Mouse (Mus musculus) kidney, postnatal 14 days (tissue): ENCODE measurements at regions not wholly inside any gene's neighbourhood (a gene's known extent, or its start where the extent isn't known, plus 50 kb on each side); places are given as distances from the start of the nearest gene placed in this dataset.
"Not testable (repeated sequence)": the region's sequence is repeated elsewhere in the genome, so short reads cannot be mapped to it uniquely, and the experiment has no call there.

Experiments used
- DNase-seq: peaks from one replicate; pipeline ENCODE4 v3.0.0; 2022; ENCODE audit warnings: mixed read lengths

DNA sequence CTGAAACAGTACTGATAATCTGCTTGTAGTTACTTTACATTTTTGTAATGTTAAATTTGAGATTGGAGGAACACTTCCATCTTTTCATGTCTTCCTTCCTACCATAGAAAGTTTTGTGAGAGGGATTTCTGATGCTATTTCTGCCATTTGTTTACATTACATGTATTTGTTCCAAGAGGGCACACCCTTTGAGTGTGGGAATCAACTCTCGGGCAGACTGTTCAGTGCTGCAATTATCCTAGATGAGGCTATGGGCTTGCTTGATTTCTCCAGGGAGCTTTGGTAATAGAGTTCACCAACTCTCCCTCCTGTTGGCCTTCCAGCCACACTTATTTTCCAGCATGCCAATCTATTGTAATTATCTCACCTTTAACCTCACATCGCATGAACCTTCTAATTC, 52.4 kb downstream of the Gm13691 start:
- DNase-seq, result no peak

- DNase-seq, result no peak
Observed at GRCm38 (mm10) chr2:84048398-84049140, 58.2 kb downstream of the Gm13691 start.

DNA sequence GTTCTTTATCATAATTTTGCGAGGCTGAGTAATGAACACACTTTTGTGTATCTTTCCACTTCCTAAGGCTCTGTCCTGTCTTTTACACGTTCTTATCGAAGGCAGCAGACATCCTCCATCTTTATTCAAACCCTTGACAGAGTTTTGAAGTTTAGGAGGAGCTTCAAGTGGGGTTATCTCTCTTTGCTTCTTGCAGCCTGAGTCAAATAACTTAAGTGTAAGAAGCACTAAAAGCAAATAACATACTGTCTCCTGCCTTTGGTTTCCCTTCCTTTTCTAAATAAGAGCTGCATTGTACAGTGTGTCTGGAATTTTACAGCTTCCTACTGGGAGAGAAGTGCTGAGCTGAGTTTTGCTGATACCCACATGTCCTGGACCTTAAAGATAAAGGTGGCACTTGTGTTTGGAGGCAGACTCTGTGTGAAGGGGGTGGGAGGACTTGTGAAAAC, 61.6 kb downstream of the Gm13691 start:
- DNase-seq, result no peak

DNA sequence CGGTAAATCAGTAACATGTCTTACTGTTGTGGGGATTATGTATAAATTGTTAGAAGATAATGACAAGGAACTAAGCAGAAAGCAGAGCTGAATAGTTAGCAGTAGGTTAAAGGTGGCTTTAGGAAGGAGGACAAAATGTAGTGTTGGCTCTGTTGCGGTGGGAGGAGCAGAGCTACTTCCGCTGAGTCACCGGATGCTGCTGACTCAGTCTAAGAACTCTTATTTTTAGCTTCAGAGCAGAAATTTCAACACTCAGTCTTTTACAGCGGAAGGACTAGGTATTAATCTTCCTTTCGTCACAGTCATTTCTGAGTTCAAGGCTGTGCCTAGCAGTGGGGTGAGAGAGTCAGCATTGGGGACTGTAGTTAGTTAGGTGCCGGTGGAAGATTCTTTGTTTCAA, 68.9 kb downstream of the Gm13691 start:
- peak; percentile 5 for DNase-seq

GRCm38 (mm10) chr2:84061221-84061620, 70.9 kb downstream of the Gm13691 start:
- DNase-seq, result no peak

DNA sequence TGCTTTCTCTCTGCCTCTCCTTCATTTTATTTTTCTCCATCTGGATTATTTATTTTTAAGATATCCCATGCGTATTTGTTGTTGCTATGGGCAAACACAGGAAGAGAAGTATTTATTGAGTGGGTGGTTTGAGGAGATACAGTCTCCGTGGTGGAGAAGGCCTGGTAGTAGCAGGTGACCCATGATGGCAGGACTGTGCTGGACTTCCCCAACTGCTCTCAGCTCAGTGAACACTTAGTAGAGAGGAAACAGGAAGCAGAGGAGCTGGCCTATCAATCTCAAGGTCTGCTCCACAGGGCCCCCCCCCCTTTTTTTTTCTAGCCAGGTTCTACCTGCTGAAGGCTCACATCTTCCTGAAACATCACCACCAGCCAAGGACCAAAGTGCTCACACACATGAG, 74.0 kb downstream of the Gm13691 start:
- DNase-seq, result no peak

GRCm38 (mm10) chr2:84065061-84065460, 74.7 kb downstream of the Gm13691 start:
- peak; percentile 7 for DNase-seq

DNA sequence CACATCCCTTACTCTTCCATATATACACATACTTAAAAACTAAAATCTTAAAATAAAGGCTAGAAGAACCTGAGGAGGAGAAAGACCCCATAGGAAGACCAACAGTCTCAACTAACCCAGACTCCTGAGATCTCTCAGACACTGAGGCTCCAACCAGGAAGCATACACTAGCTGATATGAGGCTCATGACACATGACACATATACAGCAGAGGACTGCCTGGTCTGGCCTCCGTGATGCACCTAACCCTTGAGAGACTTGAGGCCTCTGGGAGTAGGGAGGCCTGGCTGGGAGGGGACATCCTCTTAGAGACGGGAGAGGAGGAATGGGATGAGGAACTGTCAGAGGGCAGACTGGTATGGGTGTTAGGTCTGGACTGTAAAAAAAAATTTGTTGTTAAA, 75.4 kb downstream of the Gm13691 start:
- DNase-seq, result no peak

DNA sequence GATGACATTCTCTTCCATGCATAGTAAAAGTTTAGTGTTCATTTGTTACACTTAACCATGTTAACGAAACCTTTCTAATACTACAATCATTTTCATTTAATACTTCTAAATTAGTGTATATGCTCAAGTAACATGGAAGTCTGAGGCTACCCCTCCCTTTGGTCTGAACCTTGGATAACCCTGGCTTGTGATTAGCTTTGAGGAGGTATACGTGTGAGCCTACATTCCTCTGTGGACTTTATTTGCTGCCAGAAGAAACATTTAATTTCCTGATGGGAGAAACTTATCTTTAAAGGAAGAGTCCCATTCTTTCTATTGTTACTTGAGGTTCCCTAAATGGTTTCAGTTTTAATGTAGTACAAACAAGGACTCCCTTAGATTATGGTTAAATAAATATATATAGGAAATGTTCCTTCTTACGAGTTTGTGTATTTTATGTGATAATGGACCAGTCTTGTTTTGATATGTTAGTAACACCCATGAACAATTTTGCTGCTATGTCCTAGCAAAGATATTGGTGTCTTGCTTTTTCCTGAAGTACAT, 75.9 kb downstream of the Gm13691 start:
- no peak for DNase-seq

DNA sequence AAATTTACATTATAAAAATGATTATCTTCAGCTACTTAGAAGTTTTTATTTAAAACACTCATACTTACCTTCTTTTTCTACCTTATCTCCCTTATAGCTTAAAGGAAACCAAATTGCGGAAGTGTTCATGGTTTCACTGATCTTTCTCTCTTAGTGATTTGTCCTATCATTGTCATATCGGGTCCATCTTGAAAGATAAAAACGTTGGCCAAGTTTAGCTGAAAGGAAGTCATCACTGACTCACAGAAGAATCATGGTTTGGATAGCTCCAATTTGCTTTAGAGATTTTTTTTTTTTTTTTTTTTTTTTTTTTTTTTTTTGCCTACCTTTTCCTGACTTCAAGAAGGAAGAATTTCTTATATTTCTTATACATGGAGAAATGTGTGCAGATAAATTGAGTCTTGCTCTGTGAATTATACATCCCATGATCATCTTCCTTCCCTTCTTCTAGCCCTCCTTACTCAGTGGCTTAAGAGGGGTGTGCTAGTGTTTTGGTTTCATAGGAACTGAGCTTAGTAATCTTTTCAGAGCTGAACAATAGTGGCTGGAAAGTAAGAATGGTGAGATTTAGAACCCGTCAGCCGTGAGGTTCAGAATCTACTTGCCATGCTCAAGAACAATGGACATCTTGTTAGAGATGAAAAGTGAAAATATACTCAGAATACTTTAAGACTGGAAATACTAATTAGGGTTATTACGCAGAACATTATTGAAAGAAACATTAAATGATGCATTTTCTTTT, 76.6 kb downstream of the Gm13691 start:
- no peak for DNase-seq

DNA sequence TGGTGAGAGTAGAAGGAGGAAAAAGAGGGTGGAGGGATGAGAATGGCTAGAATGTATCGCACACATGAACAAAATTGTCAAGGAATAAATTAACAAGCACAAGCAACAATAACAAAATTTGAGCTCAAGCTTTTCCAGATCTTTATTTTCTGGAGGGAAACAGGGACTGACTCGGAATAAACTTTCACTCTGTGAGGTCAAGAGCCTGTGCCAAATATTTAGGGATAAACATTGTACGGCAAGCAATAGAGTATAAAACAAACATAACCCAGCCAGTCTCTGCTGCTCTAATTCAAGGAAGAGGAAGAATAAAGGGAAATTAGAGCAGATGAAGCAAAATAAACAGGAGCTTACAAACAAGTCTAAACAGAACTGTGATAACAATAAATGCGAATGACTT, 78.3 kb downstream of the Gm13691 start:
- DNase-seq, result no peak

DNA sequence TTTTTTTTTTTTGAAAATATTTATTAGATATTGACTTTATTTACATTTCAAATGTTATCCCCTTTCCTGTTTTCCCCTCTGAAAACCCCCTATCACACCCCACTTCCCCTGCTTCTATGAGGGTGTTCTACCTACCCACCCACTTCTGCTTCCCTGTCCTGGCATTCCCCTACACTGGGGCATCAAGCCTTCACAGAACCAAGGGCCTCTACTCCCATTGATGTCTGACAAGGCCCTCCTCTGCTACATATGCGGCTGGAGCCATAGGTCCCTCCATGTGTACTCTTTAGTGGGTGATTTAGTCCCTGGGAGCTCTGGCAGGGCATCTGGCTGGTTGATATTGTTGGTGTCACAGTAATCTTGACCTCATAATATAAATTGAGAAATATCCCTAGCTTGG, 79.1 kb downstream of the Gm13691 start:
- not testable (repeated sequence) for DNase-seq

GRCm38 (mm10) chr2:84072881-84073583, 82.7 kb downstream of the Gm13691 start:
- peak; percentile 64 for DNase-seq

DNA sequence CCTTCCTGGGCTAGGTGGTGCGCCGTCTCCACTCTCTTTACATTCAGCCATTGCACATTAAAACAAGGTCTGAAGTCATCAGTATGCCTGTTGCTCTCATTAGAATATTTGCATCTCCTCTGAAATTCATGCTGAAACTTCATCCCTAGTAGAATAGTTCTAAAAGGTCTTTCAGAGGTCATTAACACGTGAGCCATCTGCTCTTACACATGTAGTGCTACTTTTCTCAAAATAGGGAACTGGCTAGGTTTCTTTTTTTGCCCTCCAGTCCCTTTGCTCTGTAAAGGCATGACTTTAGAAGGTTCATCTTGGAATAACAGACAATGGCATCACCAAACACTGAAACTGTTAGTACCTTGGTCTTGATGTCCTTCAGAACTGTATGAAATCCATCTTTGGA, 85.6 kb downstream of the Gm13691 start:
- DNase-seq, result no peak

DNA sequence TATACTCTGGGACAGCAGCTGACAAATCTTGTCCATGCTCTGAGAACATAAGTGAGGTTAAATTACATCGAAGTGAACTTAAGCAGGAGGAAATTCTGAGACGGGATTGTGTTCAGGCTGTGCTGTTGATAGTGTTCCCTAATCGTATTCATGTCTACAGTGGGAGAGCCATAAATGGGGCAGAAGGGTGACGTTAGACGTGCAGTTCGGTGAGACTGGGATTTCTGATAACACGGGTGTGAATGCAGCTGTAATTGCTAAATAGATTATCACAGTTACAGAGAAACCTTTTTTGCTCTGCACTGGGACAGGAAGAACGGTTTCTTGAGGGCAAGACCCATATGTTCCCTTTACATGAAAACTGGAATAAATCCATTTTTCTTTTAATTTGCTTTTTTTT, 88.9 kb downstream of the Gm13691 start:
- no peak for DNase-seq

GRCm38 (mm10) chr2:84080228-84080627, 89.9 kb downstream of the Gm13691 start:
- DNase-seq, result no peak

GRCm38 (mm10) chr2:84094751-84095150, 104.4 kb downstream of the Gm13691 start:
- DNase-seq, result no peak

- no peak for DNase-seq
Observed at GRCm38 (mm10) chr2:84098746-84099145, 108.4 kb downstream of the Gm13691 start.

GRCm38 (mm10) chr2:84113562-84113961, 123.2 kb downstream of the Gm13691 start:
- DNase-seq, result no peak

DNA sequence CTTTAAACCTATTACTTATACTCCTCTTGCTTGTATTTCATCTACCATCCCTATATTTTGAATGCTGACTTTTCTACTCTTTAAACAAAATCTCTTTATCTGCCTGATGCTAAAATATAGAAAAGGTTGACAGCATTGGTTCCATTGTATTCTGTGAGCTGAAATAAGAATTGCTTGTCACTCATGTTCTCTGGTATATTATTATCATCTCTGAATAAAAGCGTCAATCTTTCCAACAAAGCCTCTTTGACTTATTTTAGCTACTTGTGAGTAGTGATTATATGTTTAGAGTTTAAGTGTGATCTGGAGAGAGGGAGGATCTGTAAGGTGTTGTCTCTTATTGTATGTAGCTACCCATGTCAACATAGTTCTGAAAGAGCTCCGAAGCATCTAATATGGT, 129.5 kb downstream of the Gm13691 start:
- DNase-seq, result no peak

GRCm38 (mm10) chr2:84127586-84127985, 137.2 kb downstream of the Gm13691 start:
- DNase-seq, result no peak

- no peak for DNase-seq
Observed at GRCm38 (mm10) chr2:84161742-84162141, 171.4 kb downstream of the Gm13691 start.

- DNase-seq, result no peak
Observed at GRCm38 (mm10) chr2:84173450-84173849, 183.1 kb downstream of the Gm13691 start.
